Mouse (Mus musculus) ZHBTc4 (cell line): ENCODE results near the gene Plxnb1.

Experiments used
- DNase-seq: peaks from one replicate; pipeline ENCODE4 v3.0.0-alpha.2; 2011; ENCODE audit warnings: low read depth, low spot score

Gene Plxnb1

GRCm38 (mm10) chr9:109060898-109061295 lies 34.3 kb upstream of the Plxnb1 start:
- no peak for DNase-seq

GRCm38 (mm10) chr9:109068095-109068735 lies 27.0 kb upstream of the Plxnb1 start:
- no peak for DNase-seq

- DNase-seq: peak; percentile 91
Observed at GRCm38 (mm10) chr9:109073661-109074573, 21.3 kb upstream of the Plxnb1 start, which contains the start of gene Atrip. Gene Atrip (minus strand): TSS chr9:109074124.

- DNase-seq: no peak
Observed at GRCm38 (mm10) chr9:109080516-109080915, 14.7 kb upstream of the Plxnb1 start.

GRCm38 (mm10) chr9:109081749-109082123 lies 13.5 kb upstream of the Plxnb1 start:
- no peak for DNase-seq

GRCm38 (mm10) chr9:109082124-109082800 lies 12.9 kb upstream of the Plxnb1 start, which contains the start of the genes Ccdc51 and Tma7:
Gene Ccdc51 (plus strand): TSS chr9:109082493.
Gene Tma7 (minus strand): TSS chr9:109082587.
- DNase-seq: peak; percentile 97

- DNase-seq: peak; percentile 76
Observed at GRCm38 (mm10) chr9:109084922-109085321, 10.3 kb upstream of the Plxnb1 start.

GRCm38 (mm10) chr9:109087987-109088386 lies 7.2 kb upstream of the Plxnb1 start:
- DNase-seq: peak; percentile 77

- DNase-seq: no peak
Observed at GRCm38 (mm10) chr9:109090446-109090845, 4.7 kb upstream of the Plxnb1 start.

- no peak for DNase-seq
Observed at GRCm38 (mm10) chr9:109091802-109092201, 3.4 kb upstream of the Plxnb1 start.

- no peak for DNase-seq
Observed at GRCm38 (mm10) chr9:109092799-109093198, 2.4 kb upstream of the Plxnb1 start.

GRCm38 (mm10) chr9:109093786-109094552 lies 1.2 kb upstream of the Plxnb1 start:
- DNase-seq: no peak

GRCm38 (mm10) chr9:109094553-109095136 lies 544 bp upstream of the Plxnb1 start:
- DNase-seq: no peak

GRCm38 (mm10) chr9:109096251-109096661 lies 1.1 kb downstream of the Plxnb1 start:
- no peak for DNase-seq

GRCm38 (mm10) chr9:109096856-109097255 lies 1.7 kb downstream of the Plxnb1 start:
- DNase-seq: peak; percentile 77

GRCm38 (mm10) chr9:109097291-109097690 lies 2.1 kb downstream of the Plxnb1 start:
- DNase-seq: no peak

GRCm38 (mm10) chr9:109097831-109098230 lies 2.6 kb downstream of the Plxnb1 start:
- no peak for DNase-seq

- DNase-seq: no peak
Observed at GRCm38 (mm10) chr9:109098366-109098765, 3.2 kb downstream of the Plxnb1 start.

GRCm38 (mm10) chr9:109098969-109099368 lies 3.8 kb downstream of the Plxnb1 start:
- DNase-seq: no peak

GRCm38 (mm10) chr9:109100307-109100928 lies 5.2 kb downstream of the Plxnb1 start:
- DNase-seq: no peak
